Mouse (Mus musculus): ENCODE measurements around the gene Mnx1.
"Not testable (repeated sequence)": the region's sequence is repeated elsewhere in the genome, so short reads cannot be mapped to it uniquely, and the experiment has no call there.

Mnx1 gene

DNA sequence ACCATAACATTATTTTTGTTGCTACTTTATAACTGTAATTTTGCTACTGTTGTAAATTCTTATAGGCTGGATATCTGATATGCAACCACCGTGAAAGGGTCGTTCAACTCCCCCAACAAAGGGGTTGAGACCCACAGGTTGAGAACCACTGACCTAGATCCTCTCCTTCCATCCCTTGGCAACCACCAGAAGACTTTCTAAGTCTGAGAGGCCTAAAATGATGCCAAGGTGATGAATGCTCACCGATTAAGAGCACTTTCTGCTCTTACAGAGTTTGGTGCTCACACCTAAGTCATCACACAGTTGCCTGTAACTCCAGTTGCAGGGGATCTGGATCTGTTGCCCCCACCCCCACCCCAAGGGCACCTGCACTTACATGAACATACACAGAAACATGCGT is 8.8 kb downstream of the Mnx1 start:
- DNase-seq (ENCODE audit: low spot score in 2 of 2), result no peak

DNA sequence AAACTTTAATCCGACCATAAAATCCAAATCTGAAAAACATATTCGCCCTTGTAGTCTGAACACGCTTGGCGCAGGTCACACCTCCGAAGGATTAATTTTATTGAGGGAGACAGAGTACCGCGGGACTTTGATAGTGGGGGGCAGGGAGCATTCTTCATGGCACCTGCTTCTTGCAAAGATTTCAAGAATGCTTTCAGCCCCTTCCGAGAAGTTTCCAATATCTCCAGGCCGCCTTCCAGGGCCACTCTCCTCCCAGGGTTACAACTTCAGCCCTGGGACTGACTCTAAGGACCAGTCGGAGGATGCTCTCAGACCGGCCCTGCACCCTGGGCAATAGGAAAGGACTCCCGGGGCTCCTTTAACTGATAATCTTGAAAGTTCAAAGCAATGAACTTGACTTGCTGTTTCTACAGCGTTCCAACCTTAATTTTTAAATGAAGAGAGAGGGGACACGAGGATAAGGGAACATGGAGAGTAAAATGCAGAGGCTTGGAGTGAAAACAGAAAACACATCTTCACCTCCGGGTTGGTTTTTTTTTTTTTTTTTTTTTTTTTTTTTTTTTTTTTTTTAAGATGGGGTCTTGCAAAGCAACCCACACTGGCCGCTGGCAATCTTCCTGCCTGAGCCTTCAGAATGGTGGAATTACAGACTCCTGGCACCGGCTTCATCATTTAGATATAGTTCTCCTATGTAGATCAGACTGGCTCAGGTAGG is 9.8 kb downstream of the Mnx1 start:
- DNase-seq (ENCODE audit: low spot score in 2 of 2), result no peak

DNA sequence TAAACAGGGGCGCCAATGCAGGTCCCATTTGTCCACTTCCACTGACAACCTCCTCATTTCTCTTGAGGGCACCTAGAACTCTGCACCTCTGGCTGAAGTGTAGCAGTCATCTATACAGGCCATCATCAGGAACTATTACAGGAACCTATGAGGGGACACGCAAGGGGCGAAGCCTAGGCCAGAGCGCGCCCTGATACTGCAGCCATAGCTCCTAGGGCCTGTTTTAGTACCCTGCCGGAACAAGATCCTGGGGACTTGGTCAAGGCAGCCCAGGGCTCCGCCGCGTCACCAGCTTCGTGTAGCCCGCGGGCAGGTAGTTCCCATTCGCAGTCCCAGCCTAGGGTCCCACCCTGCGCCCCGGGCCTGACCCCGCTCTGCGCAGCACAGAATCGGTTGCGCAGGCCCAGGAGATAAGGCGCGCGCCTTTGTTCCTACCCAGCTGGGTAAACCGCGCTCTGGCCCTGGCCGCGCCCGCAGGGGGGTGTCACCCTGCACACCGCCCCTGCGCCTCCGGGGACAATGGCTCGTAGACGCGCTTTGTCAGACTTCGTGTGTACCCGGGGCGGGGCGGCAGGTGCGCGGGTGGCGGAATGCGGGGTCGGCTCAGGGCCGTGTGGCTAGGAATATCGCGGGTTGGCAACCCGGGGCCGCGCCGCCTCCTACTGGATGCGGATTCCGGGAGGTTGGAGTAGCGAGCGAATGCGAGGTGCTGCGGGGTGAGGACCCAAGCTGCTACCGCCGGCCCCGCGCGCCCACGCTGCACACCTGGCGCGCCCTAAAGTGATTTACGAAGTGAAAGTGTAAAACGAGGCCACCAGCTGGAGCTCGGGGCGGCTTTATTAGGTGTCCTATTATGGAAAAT is 10.6 kb downstream of the Mnx1 start:
- no peak for DNase-seq (ENCODE audit: low spot score in 2 of 2)

DNA sequence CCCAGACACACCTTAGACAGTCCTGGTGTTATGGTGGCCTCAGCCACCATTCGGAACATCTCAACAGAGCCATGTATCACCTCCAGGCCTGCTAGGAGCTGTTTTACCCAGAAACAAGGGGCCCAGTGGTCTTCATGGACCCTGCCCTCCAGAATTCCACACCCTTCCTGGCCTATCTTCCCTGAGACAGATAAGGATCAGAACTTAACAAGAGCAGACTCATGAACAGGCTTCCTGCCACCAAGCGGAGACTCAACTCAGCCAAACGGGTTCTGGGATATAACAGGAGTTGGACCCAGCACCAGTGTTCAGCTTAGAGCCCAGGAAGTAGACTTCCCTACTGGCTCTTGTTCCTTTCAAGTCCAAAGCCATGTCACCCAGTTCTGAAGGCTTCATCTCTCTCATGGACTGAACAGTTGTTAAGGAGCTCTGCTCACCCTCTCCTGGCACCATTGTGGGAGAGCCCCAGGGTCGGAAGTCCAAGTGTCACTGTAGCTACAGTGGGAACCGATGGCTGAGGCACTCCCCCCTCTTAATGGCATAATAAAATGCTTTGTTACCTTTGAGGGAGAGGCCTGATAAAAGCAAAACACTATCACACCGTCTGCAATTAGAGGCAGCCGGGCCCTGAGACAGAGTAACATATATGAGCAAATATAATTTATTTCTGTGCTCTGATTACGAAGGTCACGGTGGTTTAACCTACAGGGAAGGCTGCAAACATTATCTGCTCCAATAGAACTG is 15.2 kb downstream of the Mnx1 start:
- no peak for DNase-seq (ENCODE audit: low spot score in 2 of 2)

DNA sequence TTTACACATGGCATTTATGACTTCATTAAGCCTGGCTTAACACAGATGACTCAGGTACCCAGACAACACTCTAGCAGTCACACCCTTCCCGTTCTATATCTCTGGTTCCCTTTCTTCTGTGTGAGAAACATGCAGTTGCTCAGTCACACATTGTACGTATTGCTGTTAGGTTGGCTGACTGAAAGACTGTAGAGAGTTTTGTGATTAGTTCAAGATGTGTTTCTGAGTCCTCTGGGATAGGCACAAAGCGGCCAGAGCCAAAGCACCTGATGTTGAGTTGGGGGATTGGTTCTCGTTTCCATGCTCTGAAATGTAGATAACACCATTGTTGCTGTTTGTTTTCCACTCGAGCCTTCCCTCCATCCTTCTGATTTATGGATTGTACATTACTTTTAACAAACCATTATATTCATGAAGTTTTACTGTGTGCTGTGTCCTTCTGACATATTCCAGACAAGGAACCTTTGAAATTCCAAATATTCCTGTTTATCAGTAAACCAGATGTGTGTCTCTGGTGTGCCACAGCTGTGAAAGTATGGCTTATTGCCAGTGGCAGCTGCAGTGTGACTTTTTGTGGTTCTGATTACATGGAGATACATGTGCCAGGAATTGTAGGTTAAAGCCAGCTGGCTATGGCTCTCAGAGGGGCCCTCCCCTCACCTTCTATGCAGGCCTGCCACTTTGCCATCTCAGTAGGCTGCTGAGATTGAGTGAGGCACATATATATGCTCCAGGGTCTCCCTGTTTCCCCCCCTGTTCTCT is 21.2 kb downstream of the Mnx1 start:
- DNase-seq (ENCODE audit: low spot score in 2 of 2), result no peak

DNA sequence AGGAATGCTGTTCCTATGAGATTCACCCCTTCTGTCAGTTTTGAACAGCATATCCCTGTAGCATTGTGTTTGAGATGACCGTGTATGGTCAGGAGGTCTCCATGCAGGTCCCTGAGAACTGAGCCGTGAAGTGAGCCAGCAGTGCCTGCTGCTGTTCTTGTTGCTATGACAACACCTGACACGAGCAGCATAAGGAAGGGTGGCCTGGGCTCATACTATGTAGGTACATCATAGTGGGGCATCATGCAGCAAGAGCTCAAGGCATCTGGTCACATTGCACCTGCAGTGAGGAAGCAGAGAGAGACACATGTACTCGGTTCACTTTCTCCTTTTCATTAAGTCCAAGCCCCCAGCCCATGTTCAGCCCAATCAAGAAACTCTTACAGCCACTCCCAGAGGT is 25.9 kb downstream of the Mnx1 start:
- no peak for DNase-seq (ENCODE audit: low spot score in 2 of 2)

DNA sequence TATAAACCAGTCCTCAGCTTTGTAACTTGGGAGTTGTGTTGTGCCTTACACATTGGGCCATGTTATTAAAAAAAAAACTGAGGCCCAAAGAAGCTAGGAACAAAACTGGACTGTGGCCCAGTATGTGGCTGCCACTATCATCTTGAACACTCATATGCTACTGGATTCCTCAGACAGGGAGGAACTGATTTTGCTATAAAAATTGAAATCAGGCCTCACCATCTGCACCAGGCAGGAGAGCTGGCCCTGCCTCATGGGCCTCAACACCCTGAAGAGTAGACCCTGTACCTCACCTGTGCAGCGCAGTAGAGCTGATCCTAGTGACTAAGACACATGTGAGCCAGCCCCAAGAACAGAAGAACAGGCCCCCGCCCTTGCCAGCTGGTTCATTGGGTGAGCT is 33.0 kb downstream of the Mnx1 start:
- peak in 1 of 2 experiments; percentile 5 for DNase-seq (ENCODE audit: low spot score in 2 of 2)

DNA sequence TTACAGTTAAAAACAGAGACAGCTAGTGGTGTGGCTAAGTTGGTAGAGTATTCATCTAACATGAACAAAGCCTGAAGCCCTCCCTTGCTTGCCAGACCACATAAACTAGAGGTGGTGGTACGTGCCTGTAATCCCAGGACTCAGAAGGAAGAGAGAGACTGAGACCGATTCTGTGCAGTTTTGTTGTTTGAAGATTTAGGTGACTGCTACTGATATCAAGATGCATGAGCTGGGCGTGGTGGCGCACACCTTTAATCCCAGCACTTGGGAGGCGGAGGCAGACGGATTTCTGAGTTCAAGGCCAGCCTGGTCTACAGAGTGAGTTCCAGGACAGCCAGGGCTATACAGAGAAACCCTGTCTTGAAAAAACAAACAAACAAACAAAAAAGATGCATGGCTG is 41.5 kb downstream of the Mnx1 start:
- not testable (repeated sequence) for DNase-seq (ENCODE audit: low spot score in 2 of 2)

DNA sequence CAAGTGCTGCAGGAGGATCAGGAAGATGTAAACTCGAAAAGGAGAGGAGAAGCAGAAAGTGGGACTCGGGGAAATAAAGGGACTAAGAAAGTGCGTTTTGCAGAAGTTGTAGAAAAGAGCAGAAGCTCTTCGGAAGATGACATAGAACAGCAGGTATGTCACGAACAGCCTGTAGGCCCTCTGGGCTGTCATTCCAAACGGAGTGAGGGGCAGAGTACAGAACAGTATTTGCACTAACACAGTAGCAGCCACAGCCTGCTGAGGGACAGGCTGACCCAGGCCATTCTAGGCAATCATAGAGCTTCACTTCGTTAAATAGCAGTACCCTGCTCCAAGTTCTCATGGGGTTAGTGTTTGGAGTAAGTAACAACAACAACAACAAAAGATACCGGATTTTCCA is 42.8 kb downstream of the Mnx1 start:
- DNase-seq (ENCODE audit: low spot score in 2 of 2), result no peak

DNA sequence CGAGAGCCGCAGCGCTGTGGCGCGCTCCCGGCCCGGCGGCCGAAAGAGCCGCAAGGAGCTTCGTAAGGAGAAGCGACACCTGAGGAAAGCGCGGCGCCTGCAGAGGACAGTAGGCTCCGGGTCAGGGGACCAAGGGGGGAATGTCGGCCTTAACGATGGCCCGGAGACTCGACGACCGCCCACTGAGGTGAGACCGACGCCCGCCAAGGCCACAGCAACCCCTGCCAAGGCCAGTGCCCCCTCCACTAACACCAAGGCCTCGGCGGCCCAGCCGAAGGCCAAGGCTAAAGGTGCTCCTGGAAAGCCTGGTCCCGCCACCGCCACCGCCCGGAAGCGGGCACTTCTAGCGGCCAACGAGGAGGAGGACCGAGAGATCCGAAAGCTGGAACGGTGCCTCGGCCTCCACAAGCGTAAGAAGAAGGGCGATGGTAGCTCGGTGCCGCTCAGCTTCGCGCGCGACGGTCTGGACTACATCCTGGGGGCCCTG is 43.4 kb downstream of the Mnx1 start:
- peak; percentile 53 to 55 for DNase-seq (ENCODE audit: low spot score in 2 of 2)

DNA sequence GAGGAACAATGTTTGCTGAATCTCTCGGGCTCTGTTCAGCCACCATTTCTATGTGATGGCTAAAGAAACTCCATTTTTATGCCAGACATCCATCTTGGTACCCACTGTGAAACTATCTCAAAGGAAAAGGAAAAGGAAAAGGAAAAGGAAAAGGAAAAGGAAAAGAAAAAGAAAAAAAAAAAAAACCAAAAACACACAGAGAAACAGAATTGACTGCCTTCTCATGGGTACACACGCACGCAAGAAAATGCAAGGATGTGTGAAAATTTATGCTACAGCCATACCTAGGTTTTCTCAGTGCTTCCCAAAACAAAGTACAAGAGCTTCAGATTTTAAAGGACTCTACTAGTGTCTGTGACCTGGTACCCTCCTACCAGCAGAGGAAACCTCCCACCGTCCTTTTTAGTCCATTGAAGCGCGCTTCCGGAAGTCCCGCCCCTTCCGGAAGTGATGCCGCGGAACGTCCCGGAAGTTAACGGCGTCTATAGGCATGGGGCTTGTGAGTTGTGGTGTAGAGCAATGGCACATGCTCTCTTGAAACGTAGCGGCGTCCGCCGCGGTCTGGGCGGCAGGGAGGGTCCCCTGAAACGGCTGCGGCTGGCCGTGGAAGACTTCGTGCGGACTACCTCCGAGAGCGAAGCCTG is 43.9 kb downstream of the Mnx1 start, which contains the start of gene Nom1:
TSS of gene Nom1 (plus strand) at position 437 of the 644 bp plus-strand sequence.
- DNase-seq (ENCODE audit: low spot score in 2 of 2), result peak; percentile 94 to 95

DNA sequence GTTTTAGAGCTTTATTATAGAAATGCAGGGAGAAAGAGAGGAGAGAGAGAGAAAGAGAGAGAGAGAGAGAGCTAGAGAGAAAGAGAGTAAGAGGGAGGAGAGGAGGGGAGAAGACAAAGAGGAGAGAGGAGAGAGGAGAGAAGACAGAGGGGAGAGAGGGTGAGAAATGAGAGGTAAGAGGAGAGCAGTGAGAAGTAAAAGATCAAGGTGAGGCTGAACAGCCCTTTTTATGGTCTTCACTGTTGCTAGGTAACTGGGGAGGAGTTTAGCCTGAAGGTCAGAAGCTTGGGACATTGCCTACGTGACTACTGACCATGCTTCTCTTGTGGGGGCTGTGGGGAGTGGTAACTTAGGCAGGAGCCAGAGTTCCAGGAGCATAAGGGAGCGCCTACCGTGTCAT is 54.9 kb downstream of the Mnx1 start:
- not testable (repeated sequence) for DNase-seq (ENCODE audit: low spot score in 2 of 2)
